Mouse (Mus musculus) lung, postnatal 4 days (tissue): ENCODE results near the gene Ghr.

Source experiments
- DNase-seq, 2 experiments: peaks; one replicate each; pipeline ENCODE4 v3.0.0; 2021

Ghr gene

DNA sequence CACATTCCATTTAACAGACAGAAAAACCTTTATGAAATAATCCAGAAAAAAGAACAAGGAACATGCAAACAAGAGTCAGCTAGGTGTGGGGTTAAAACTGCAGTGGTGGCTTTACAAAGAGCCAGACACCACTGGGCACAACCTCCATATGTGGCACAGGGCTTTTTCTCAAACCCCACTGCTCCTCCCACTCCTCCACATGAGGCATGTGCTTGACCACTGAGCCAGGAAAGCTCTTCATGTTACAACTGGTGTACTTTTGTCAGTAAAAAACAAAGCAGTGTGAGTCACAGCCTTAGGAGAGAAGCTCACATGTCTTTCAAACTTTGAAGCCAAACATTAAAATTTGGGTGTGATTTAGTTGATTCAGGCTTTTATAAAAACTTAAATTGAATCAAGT, 302.1 kb downstream of the Ghr start:
- no peak for DNase-seq

DNA sequence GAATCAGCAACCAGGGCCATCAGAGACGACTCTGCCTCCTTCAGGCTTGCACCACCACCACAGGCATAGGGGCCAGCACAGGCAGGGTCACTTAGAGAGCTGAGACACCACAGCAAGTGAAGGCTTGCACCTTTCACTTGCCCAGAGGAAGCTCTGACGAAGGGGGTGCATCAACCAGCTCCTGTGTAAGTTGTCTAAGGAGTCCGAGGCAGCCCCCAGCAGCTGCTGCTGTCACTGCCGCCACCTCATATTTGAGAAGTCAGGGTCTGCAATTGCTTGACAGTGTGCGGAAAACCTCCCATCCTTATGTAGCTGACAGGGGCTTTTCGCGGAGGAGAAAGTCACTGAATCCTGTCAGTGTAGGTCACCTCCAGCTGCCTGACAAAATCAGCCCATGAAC, 304.1 kb downstream of the Ghr start:
- DNase-seq, result no peak

DNA sequence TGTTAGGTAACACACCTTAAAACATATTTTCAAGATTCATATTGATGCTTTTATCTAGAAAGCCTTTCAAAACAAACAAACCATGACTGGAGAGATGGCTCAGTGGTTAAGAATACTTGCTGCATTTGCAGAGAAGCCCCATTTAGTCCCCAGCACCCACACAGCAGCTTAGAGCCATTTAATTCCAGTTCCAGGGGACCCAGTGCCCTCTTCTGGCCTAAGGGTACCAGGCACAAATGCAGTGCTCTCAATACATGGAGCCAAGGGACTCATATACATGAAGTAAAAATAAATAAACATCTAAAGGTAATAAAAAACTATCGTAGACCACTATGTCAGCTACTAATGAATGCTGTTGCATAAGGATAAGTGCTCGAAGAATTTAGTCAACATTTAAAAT, 305.9 kb downstream of the Ghr start:
- DNase-seq, result no peak

DNA sequence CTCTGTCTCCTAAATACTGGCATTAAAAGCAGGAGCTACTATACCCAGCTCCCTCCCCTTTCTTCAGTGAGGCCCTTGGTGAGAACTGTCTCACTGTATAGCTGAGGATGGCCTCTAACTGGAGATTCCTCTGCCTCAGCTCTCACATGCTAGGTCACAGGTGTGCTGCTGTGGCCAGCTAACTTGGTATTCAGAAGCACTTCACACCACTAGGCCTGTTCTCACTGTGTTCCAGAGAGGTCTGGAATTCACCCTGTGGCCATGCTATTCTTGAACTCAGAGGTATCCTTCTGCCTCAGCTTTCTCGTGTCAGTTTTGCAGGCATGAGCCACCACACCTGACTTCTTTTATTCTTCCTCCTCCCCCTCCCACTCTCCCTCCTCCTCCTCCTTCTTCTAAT, 310.1 kb downstream of the Ghr start:
- DNase-seq, result no peak

DNA sequence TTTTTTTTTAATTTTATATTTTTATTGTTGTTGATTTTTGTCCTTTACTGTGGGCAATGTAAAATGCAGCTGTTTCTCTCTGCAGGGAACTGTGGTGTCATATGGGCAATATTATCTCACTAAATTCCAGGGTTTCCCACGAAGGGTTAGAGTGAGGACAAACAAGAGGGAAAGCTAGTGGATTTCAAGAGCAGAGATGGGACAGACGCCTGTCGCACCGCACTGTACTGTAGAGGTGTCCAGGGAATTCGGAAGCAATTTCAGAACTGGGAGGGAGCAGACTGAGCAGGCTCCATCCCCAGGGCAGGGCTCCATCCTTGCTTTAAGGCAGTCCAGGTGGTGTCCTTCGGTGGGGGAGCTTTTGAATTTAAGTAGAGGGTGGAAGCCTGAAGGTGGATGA, 312.1 kb downstream of the Ghr start:
- peak in 1 of 2 experiments; percentile 17 for DNase-seq

DNA sequence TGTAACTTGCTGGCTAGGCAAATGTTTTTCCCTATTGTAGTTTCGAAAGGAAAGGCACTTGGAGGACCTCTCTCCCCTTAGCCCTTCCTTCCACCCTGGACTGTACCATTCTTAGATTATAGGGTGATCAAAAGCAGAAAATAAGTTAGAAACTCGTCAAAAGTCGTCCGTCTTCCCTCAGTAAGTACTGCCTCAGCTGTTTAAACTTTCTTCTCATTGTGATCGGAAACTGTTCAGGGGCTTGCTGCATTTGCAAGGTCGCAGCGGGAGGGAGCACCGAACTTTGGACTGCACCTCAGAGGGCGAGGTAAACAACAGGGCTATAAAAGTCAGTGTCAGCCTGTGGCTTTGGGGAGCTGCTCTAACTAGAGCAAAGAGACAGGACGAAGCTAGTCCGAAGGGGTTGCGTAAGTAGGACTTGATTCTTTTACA, 312.6 kb downstream of the Ghr start:
- DNase-seq, result peak; percentile 81 to 86

DNA sequence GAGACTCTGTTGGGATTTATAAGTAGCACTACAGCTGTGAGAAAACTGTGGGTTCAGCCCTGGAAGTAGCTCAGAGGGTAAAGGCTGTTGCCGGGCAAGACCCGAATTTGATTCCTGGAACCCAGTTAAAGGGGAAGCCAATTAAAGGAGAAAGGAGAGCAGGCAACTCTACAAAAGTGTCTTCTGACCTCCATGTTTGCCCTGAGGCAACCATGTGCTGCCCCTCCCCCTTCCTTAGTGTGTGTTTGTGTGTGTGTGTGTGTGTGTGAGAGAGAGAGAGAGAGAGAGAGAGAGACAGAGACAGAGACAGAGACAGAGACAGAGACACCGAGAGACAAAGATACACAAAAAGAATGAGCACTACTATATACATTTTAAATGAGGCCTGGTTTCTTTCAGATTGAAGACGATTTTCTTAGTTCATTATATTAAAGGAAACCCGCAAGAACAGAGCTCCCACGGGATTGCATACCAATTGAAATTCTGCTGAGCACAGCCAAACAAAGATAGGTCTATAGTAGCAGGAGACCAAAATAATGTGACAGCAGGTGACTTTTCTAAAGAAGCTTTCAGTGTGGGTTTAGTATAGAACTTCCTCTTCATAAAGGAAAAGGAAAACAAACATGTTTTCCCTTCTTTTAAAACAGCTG, 313.2 kb downstream of the Ghr start:
- DNase-seq, result no peak

DNA sequence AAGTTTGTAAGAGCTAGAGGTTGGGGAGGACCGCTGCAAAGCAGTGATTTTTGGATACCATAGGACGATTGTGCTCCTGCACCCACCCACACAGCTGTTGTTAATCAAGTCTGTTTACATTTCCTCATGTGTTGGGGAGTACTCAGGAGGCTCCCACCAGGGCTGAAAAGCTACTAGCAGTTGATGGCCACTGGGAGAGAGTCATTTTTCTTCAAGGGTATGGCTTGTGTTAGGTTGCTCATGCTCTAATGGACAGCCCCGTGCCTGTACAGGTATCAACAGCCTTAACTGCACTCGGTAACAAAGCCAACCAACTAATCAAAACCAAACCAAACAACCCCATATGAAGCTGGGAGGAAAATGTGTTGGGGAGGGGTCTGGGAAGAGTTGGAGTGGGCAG, 313.8 kb downstream of the Ghr start:
- DNase-seq, result no peak

DNA sequence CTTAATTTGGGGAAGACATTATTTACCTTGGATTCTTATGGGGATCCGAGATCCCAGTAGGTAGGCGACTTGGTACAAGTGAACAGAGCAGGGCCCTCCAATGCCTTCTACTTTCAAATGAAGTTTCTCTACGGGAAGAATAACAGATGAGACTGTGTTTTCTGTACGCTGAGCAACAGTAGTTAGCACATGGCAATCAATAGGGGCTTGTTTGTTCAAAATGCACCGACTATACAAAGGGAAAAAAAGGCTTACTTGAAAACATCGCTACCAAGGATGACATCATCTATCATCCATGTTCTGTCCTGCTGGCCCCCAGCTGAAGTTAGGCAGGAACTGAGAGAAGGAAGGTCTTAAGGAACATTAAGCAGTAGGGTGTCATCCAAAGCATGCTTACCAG, 315.0 kb downstream of the Ghr start, which contains the start of gene Selenop:
Gene Selenop, plus strand, starts transcription at position 301 of the 400 bp plus-strand sequence.
- no peak for DNase-seq
